Mouse (Mus musculus) brain, embryonic 14.5 days (tissue): ENCODE results near the gene Slc39a13.

Source experiments
- CTCF ChIP-seq: fragments of 200-500 bp; IDR thresholded peaks from 2 replicates; pipeline ENCODE4 v1.5.1; 2012; ENCODE audit warnings: inconsistent platforms, mild to moderate bottlenecking, moderate library complexity, borderline replicate concordance; ENCODE audit not compliant: insufficient read depth, insufficient read length; ENCODE audit errors: extremely low read depth
- POLR2A ChIP-seq: fragments of 200-500 bp; IDR thresholded peaks from 2 replicates; pipeline ENCODE4 v1.6.1; 2012; ENCODE audit warnings: mild to moderate bottlenecking, inconsistent platforms, borderline replicate concordance; ENCODE audit not compliant: poor library complexity, insufficient read depth, insufficient read length, severe bottlenecking; ENCODE audit errors: extremely low read depth

GRCm38 (mm10) chr2:91023131-91023530 is 47.1 kb downstream of the Slc39a13 start:
- TF ChIP-seq CTCF (no peak), POLR2A (no peak)
